Mouse (Mus musculus) ES-E14 (cell line): ENCODE results near the gene Dars.

Experiments used
- CHD2 ChIP-seq: IDR thresholded peaks from 2 replicates; pipeline ENCODE4 v1.6.1; 2014; ENCODE audit warnings: mild to moderate bottlenecking, low read depth, low read length, inconsistent platforms
- HCFC1 ChIP-seq: IDR thresholded peaks from 2 replicates; pipeline ENCODE4 v1.6.1; 2012; ENCODE audit warnings: low read length, inconsistent platforms, borderline replicate concordance; ENCODE audit not compliant: insufficient read depth
- MAFK ChIP-seq: IDR thresholded peaks from 2 replicates; pipeline ENCODE4 v1.6.1; 2014; ENCODE audit warnings: mild to moderate bottlenecking, low read depth, low read length, inconsistent platforms; ENCODE audit not compliant: insufficient read depth
- ZC3H11A ChIP-seq: IDR thresholded peaks from 2 replicates; pipeline ENCODE4 v1.6.1; 2012; ENCODE audit warnings: low read depth, mild to moderate bottlenecking, inconsistent platforms, low read length, borderline replicate concordance
- ZNF384 ChIP-seq: IDR thresholded peaks from 2 replicates; pipeline ENCODE4 v1.6.1; 2012; ENCODE audit warnings: low read depth, low read length, inconsistent platforms

DNA sequence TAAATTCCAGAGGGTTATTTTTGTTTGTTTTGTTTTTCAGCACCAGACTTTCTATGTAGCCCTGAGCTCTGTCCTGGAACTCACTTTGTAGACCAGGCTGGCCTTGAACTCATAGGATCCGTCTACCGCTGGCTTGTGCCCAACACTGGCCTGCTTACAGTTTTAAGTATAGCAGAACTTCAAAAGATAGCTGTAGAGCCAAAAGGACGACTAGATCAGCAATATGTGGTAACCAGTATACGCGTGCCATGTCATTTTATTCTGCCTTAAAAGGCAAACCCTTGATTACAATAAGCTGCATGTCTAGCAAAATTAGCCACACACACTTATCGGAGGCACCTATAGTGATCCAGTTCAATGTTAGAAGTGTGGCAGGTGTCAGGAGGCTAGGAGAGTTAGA is 58.9 kb downstream of the Dars start:
- TF ChIP-seq CHD2 (no peak), HCFC1 (no peak), ZC3H11A (no peak), MAFK (no peak), ZNF384 (no peak)
